Mouse (Mus musculus) limb, embryonic 14.5 days (tissue): ENCODE results near the gene Dennd1c. TPM values are rescaled to one million over a fixed set of nuclear protein-coding genes. Genes with fewer than 3 reads are reported as not detected.

Source experiments
- ATAC-seq: fragments of 200-750 bp; cut with Nextera tagmentation; 2 replicates; pipeline ENCODE4 v1.8.0; 2017; ENCODE audit warnings: low read depth, moderate number of reproducible peaks, moderate TSS enrichment; ENCODE audit not compliant: low FRiP score
- DNase-seq: peaks from one replicate; pipeline ENCODE4 v3.0.0-alpha.2; 2015; ENCODE audit warnings: low spot score
- H3K27ac ChIP-seq: fragments of 300-500 bp; sonication (generic); replicated peaks from 2 replicates; pipeline ENCODE4 v1.5.1; 2014; ENCODE audit warnings: low read depth, mild to moderate bottlenecking, low read length, moderate library complexity, mixed read lengths
- H3K27me3 ChIP-seq: fragments of 300-500 bp; sonication (generic); 2 replicates; pipeline ENCODE4 v1.6.1; 2014; ENCODE audit warnings: low read length, mixed read lengths; ENCODE audit not compliant: control insufficient read depth, insufficient read depth
- H3K36me3 ChIP-seq: fragments of 300-500 bp; sonication (generic); 2 replicates; pipeline ENCODE4 v1.6.1; 2014; ENCODE audit warnings: mild to moderate bottlenecking, low read length, moderate library complexity, mixed read lengths; ENCODE audit not compliant: control insufficient read depth, insufficient read depth
- H3K4me1 ChIP-seq: fragments of 300-500 bp; sonication (generic); 2 replicates; pipeline ENCODE4 v1.6.1; 2014; ENCODE audit warnings: antibody characterized with exemption, low read length, mixed read lengths; ENCODE audit not compliant: control insufficient read depth, insufficient read depth
- H3K4me2 ChIP-seq: fragments of 300-500 bp; sonication (generic); replicated peaks from 2 replicates; pipeline ENCODE4 v1.6.1; 2014; ENCODE audit warnings: low read depth, mild to moderate bottlenecking, low read length, moderate library complexity; ENCODE audit not compliant: severe bottlenecking
- H3K4me3 ChIP-seq: fragments of 300-500 bp; sonication (generic); replicated peaks from 2 replicates; pipeline ENCODE4 v1.5.1; 2014; ENCODE audit warnings: low read length
- H3K9ac ChIP-seq: fragments of 300-500 bp; sonication (generic); 2 replicates; pipeline ENCODE4 v1.6.1; 2014; ENCODE audit warnings: mild to moderate bottlenecking, low read depth, low read length, moderate library complexity; ENCODE audit not compliant: severe bottlenecking
- H3K9me3 ChIP-seq: fragments of 300-500 bp; sonication (generic); 2 replicates; pipeline ENCODE4 v1.6.1; 2016; ENCODE audit warnings: low read length; ENCODE audit not compliant: control insufficient read depth
- POLR2A ChIP-seq: fragments of 200-500 bp; IDR thresholded peaks from 2 replicates; pipeline ENCODE4 v1.8.0; 2012; ENCODE audit warnings: inconsistent platforms, mild to moderate bottlenecking, moderate library complexity, borderline replicate concordance; ENCODE audit not compliant: insufficient read depth, insufficient read length; ENCODE audit errors: extremely low read depth
- WGBS: fragments of 180-500 bp; shearing (Covaris S2); extraction: QIAGEN DNeasy Blood & Tissue Kit; methylation state at CpG from one replicate; pipeline ENCODE4 v1.1.7; 2014; 5-methylcytosine and 5-hydroxymethylcytosine counted together
- polyA plus RNA-seq, 2 experiments: library from polyadenylated mRNA; depleted of rRNA in 1 of 2; stranded (reverse) in 1 of 2; unstranded in 1 of 2; fragments of >200 nt; fragmentation: Nextera tagmentation in 1 of 2; extraction: Ambion mirVana in 1 of 2; gene quantifications; 2 replicates each; pipeline versions ENCODE4 v1.2.1 to v1.2.3; 2012 to 2014

Gene Dennd1c
- polyA plus RNA-seq, 2 experiments, result 1.9 to 2.0 TPM

DNA sequence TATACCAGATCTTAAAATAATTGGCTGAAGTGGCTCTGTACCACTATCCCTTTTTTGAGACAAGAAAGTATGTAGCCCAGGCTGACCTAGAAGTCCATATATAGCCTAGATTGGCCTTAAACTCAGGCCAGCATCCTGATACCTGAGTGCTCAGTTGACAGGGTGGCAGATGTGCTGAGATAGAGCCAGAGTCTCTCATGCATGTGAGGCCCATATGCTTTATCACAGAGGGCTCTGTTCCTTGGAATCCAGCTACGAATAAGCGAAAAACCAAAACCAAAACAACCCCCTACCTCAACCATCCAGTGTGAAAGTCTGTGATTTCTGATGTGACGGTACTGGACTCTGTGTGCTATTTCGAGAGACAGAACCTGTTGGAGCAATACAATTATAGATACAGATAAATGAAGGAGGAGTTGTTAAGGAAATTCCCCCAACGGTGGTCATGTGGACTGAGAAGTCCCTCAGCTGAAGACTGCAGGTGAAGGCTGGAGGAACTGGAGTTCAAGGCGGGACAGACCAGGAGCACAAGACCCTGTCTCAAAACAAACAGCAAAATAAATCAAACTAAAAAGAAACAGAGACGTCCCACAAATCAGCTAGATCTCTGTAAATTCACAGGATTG is 29.8 kb upstream of the Dennd1c start:
- TF ChIP-seq POLR2A, result no peak
- no peak overlapping the region for H3K4me2 ChIP-seq
- DNase-seq (no peak), ATAC-seq (no peak)
- H3K27ac ChIP-seq, result no peak overlapping the region
- H3K4me1 ChIP-seq, result peaks cover 11% of the 10 kb centered on the region
- no peaks in the 10 kb centered on the region for H3K9me3 ChIP-seq
- no peaks in the 10 kb centered on the region for H3K27me3 ChIP-seq
- WGBS, result 77% methylated on average over 7 of the region's 7 CpGs
- no peaks in the 10 kb centered on the region for H3K36me3 ChIP-seq
- no peak overlapping the region for H3K9ac ChIP-seq
- no peak overlapping the region for H3K4me3 ChIP-seq

DNA sequence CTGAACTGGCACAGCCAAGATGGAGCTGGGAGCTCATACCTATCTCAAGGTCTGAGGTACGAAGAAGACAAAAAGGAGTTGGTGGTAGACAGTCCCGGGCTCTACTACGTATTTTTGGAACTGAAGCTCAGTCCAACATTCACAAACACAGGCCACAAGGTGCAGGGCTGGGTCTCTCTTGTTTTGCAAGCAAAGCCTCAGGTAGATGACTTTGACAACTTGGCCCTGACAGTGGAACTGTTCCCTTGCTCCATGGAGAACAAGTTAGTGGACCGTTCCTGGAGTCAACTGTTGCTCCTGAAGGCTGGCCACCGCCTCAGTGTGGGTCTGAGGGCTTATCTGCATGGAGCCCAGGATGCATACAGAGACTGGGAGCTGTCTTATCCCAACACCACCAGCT is 28.8 kb upstream of the Dennd1c start:
- no peak overlapping the region for H3K4me2 ChIP-seq
- DNase-seq, result no peak

DNA sequence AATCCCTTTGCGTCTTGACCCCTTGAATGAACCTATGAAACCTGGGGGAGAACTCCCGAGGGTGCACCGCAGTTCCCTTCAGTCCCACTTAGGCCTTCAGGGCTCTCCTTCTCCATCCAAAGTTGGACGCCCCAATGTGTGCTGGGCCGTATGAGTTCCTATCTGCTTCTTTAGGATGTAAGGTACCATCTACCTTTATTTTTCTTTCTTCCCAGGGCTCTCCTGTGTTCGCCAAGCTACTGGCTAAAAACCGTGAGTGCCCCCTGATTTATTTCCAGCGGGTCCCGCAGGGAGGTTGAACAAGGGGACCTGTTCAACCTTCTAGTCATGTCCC is 27.7 kb upstream of the Dennd1c start:
- H3K27ac ChIP-seq, result no peak overlapping the region
- TF ChIP-seq POLR2A, result no peak
- H3K4me2 ChIP-seq, result peak overlapping the region; percentile 78
- H3K4me3 ChIP-seq, result peak overlapping the region; percentile 68
- H3K9me3 ChIP-seq, result no peaks in the 10 kb centered on the region
- H3K27me3 ChIP-seq, result no peaks in the 10 kb centered on the region
- H3K9ac ChIP-seq, result peak overlapping the region; percentile 79
- no peak for ATAC-seq
- peaks cover 11% of the 10 kb centered on the region for H3K4me1 ChIP-seq
- whole genome bisulfite sequencing, result 6% methylated on average over 9 of the region's 9 CpGs
- no peak for DNase-seq
- H3K36me3 ChIP-seq, result no peaks in the 10 kb centered on the region

More for the DNA sequence above, 28.8 kb upstream of the Dennd1c start:
- Histone ChIP-seq H3K36me3 (no peaks in the 10 kb centered on the region), H3K4me3 (no peak overlapping the region), H3K9me3 (no peaks in the 10 kb centered on the region), H3K9ac (no peak overlapping the region), H3K27me3 (no peaks in the 10 kb centered on the region), H3K4me1 (peaks cover 11% of the 10 kb centered on the region), H3K27ac (no peak overlapping the region)
- TF ChIP-seq POLR2A, result no peak
- WGBS, result 97% methylated on average over 5 of the region's 5 CpGs
- no peak for ATAC-seq

DNA sequence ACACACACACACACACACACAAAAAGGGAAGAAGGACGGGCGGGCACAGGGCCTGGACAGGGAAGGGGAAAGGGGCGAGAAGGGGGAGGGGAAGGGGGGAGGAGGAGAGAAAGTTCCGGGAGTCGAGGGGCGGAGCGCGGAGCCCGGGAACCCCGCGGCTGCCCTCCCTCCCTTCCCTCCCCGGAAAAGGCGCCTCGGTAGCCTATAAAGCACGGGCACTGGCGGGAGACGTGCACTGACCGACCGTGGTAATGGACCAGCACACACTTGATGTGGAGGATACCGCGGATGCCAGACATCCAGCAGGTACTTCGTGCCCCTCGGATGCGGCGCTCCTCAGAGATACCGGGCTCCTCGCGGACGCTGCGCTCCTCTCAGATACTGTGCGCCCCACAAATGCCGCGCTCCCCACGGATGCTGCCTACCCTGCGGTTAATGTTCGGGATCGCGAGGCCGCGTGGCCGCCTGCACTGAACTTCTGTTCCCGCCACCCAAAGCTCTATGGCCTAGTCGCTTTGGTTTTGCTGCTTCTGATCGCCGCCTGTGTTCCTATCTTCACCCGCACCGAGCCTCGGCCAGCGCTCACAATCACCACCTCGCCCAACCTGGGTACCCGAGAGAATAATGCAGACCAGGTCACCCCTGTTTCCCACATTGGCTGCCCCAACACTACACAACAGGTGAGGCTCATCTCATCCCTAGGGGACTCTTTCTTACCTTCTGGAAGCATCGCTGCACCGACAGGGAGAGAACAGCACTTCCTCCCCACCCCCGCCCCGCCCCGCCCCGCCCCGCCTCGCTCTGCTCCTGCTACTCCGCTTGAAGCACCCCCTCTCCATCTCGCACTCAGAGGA is 27.1 kb upstream of the Dennd1c start, which contains the start of gene Tnfsf9:
TSS of gene Tnfsf9 (plus strand) at position 145 of the 854 bp plus-strand sequence.
- Histone ChIP-seq H3K4me3 (peak within 1 kb of the TSS; percentile 68), H3K36me3 (no peaks in the 10 kb centered on the region), H3K4me2 (peak within 1 kb of the TSS; percentile 78), H3K27ac (0 out of 2 replicates have a peak within 1 kb of the TSS, but pooled peaks have one; percentile 3), H3K9ac (peak within 1 kb of the TSS; percentile 79), H3K27me3 (no peaks in the 10 kb centered on the region), H3K9me3 (no peaks in the 10 kb centered on the region), H3K4me1 (peaks cover 11% of the 10 kb centered on the region)
- 0% methylated on average over 47 of the region's 61 CpGs for WGBS
- TF ChIP-seq POLR2A, result peak; percentile 62; the same call in 1 of the 2 replicates
- peak; percentile 68 for DNase-seq
- ATAC-seq, result peak; percentile 67

DNA sequence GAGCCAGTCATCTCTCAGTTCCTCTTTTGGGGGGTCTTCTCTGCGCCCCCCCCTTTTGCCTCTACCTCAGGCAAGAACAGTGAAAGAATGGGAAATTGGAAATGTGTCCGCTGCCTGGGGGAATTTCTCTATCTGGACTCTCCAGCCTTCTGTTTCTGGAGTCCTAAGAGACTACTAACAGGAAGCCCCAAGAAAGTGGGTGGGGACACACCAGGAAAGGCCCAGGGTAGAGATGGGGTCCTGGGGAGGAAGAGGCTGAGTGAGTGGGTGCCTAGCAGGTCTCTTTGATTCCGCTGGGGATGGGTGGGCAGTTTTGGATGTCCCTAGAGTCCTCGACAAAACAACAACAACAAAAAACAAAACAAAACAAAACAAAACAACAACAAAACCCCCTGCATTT is 26.2 kb upstream of the Dennd1c start:
- Histone ChIP-seq H3K4me1 (peaks cover 11% of the 10 kb centered on the region), H3K9ac (peak overlapping the region; percentile 79; the same call in 1 of the 2 replicates), H3K27me3 (no peaks in the 10 kb centered on the region), H3K9me3 (no peaks in the 10 kb centered on the region), H3K36me3 (no peaks in the 10 kb centered on the region), H3K27ac (no peak overlapping the region), H3K4me3 (peak overlapping the region; percentile 68), H3K4me2 (peak overlapping the region; percentile 78)
- DNase-seq (no peak), ATAC-seq (no peak)
- WGBS, result 40% methylated on average over 4 of the region's 4 CpGs
- no peak for TF ChIP-seq POLR2A
